Mouse (Mus musculus) liver, postnatal 0 days (tissue): ENCODE data around the gene Smim20.

Source experiments
- CTCF ChIP-seq: sonication (generic); IDR thresholded peaks from 2 replicates; pipeline ENCODE4 v1.5.1; 2016; ENCODE audit warnings: antibody characterized with exemption, low read depth
- EP300 ChIP-seq: IDR thresholded peaks from 2 replicates; pipeline ENCODE4 v1.6.1; 2016; ENCODE audit warnings: antibody characterized with exemption, low read depth, mild to moderate bottlenecking

DNA sequence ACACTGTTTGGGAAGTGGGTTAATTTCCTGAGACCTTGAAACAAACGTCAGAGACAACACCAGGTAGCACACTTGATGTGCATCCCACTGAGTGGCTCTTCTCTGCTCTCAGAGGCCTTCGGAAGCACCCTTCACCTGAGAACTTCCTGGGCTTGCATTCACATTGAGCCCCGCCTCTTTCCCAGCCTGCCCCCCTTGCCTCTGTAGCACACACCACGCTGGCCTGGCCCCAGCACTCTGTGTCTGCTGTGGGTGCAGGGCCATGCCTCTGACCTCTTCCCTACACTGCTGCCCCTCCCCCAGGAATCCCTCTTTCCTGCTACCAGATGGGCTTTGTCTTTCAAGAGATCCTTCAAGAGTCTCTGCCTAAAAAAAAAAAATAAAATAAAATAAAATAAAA is 31.3 kb upstream of the Smim20 start:
- TF ChIP-seq CTCF, result no peak
- no peak for TF ChIP-seq EP300
